Comparison of ENCODE assay signal across 27 mouse cellular contexts in genomic region chr5:144793374-144793773, GRCm38 (mm10). TPM values are rescaled to one million over a fixed set of nuclear protein-coding genes. Genes with fewer than 3 reads are reported as not detected.
DNase-seq lines count a peak whose midpoint lies in the region; ATAC-seq and TF ChIP-seq lines count a peak whose summit lies in the region.
"Had no signal": no experiment of that assay in that cellular context is flagged by ENCODE, and none has a peak within 500 bp of the region (broad histone marks: within the 10 kb centered on the region; RNA-seq: fewer than 3 reads in every experiment).

No protein-coding gene starts in this region.

- H3K27ac ChIP-seq in gastrocnemius, adult 2 months, result no peak overlapping the region
- H3K27ac ChIP-seq in layer of hippocampus, adult 2 months, result no peak overlapping the region
- H3K27ac ChIP-seq in midbrain, postnatal 0 days (ENCODE audit: low read depth, low read length), result no peak overlapping the region
- H3K27ac ChIP-seq in midbrain, embryonic 13.5 days, result no peak overlapping the region
- H3K27ac ChIP-seq: forebrain, embryonic 10.5 days; forebrain, embryonic 13.5 days; heart, embryonic 15.5 days; hindbrain, embryonic 12.5 days; hindbrain, embryonic 15.5 days had no signal

- ATAC-seq in midbrain, postnatal 0 days (ENCODE audit: low FRiP score), result no peak
- no peak for ATAC-seq in midbrain, embryonic 13.5 days
- ATAC-seq: forebrain, embryonic 13.5 days; forebrain, embryonic 16.5 days had no signal

- intact Hi-C loops in gastrocnemius, adult 2 months (cut with DNase I), result no loop called here
- intact Hi-C loops in heart, postnatal 10 days (cut with DNase I), result no loop called here

- no peak overlapping the region for H3K4me3 ChIP-seq in gastrocnemius, adult 2 months
- H3K4me3 ChIP-seq in layer of hippocampus, adult 2 months, result no peak overlapping the region
- no peak overlapping the region for H3K4me3 ChIP-seq in midbrain, postnatal 0 days (ENCODE audit: low read depth, low read length)
- H3K4me3 ChIP-seq in midbrain, embryonic 13.5 days (replicated peaks), result no peak overlapping the region
- H3K4me3 ChIP-seq: forebrain, embryonic 10.5 days; forebrain, embryonic 13.5 days; heart, embryonic 12.5 days; heart, embryonic 15.5 days; hindbrain, embryonic 12.5 days; hindbrain, embryonic 15.5 days had no signal

- H3K27me3 ChIP-seq in midbrain, postnatal 0 days (ENCODE audit: insufficient read depth, low read length), result no peaks in the 10 kb centered on the region
- H3K27me3 ChIP-seq in midbrain, embryonic 13.5 days, result no peaks in the 10 kb centered on the region
- H3K27me3 ChIP-seq: forebrain, embryonic 13.5 days; heart, embryonic 12.5 days; heart, embryonic 15.5 days; hindbrain, embryonic 12.5 days; hindbrain, embryonic 15.5 days had no signal

- 84% methylated on average over 5 of the region's 5 CpGs for WGBS in midbrain, postnatal 0 days
- WGBS in midbrain, embryonic 13.5 days, result 88% methylated on average over 5 of the region's 5 CpGs

- no peaks in the 10 kb centered on the region for H3K4me1 ChIP-seq in midbrain, postnatal 0 days (ENCODE audit: insufficient read depth, low read length)
- no peaks in the 10 kb centered on the region for H3K4me1 ChIP-seq in midbrain, embryonic 13.5 days (replicated peaks)
- H3K4me1 ChIP-seq: forebrain, embryonic 10.5 days; forebrain, embryonic 13.5 days; heart, embryonic 12.5 days; heart, embryonic 15.5 days; hindbrain, embryonic 12.5 days; hindbrain, embryonic 15.5 days had no signal

- H3K36me3 ChIP-seq in midbrain, postnatal 0 days (ENCODE audit: insufficient read depth, low read length), result peaks cover 80% of the 10 kb centered on the region
- H3K36me3 ChIP-seq in midbrain, embryonic 13.5 days, result peaks cover 100% of the 10 kb centered on the region

- peak; percentile 12; the same call in 1 of the 2 replicates for TF ChIP-seq CTCF in gastrocnemius, adult 2 months (IDR thresholded peaks at IDR 0.05)
- peak; percentile 57 for TF ChIP-seq CTCF in layer of hippocampus, adult 2 months (conservative IDR thresholded peaks at IDR 0.05)
- TF ChIP-seq CTCF in midbrain, postnatal 0 days (IDR thresholded peaks at IDR 0.05), result peak; percentile 45

- no peak overlapping the region for H3K9ac ChIP-seq in midbrain, postnatal 0 days (replicated peaks; ENCODE audit: low read length, poor library complexity, severe bottlenecking)
- H3K9ac ChIP-seq in midbrain, embryonic 13.5 days (replicated peaks), result no peak overlapping the region
- H3K9ac ChIP-seq: forebrain, embryonic 13.5 days; heart, embryonic 12.5 days; heart, embryonic 15.5 days; hindbrain, embryonic 12.5 days; hindbrain, embryonic 15.5 days had no signal

- H3K4me2 ChIP-seq in midbrain, postnatal 0 days (ENCODE audit: low read depth, low read length, poor library complexity, severe bottlenecking), result no peak overlapping the region
- H3K4me2 ChIP-seq in midbrain, embryonic 13.5 days (replicated peaks), result no peak overlapping the region
- H3K4me2 ChIP-seq: forebrain, embryonic 13.5 days; heart, embryonic 12.5 days; heart, embryonic 15.5 days; hindbrain, embryonic 12.5 days; hindbrain, embryonic 15.5 days had no signal

- no peaks in the 10 kb centered on the region for H3K9me3 ChIP-seq in midbrain, postnatal 0 days (ENCODE audit: low read length)
- H3K9me3 ChIP-seq in midbrain, embryonic 13.5 days, result no peaks in the 10 kb centered on the region
- H3K9me3 ChIP-seq: forebrain, embryonic 10.5 days; forebrain, embryonic 13.5 days; G1E; heart, embryonic 12.5 days; heart, embryonic 15.5 days; hindbrain, embryonic 12.5 days; hindbrain, embryonic 15.5 days had no signal

- DNase-seq in gastrocnemius, adult 2 months, result no peak
- no peak for DNase-seq in gastrocnemius, postnatal 10 days
- no peak for DNase-seq in layer of hippocampus, adult 2 months (ENCODE audit: low spot score in 2 of 2)
- no peak for DNase-seq in layer of hippocampus, adult 18-20 months (ENCODE audit: low spot score in 2 of 2)
- DNase-seq in midbrain, postnatal 0 days (ENCODE audit: low spot score), result no peak
- no peak for DNase-seq in heart, postnatal 10 days
- no peak for DNase-seq in heart, postnatal 4 days
- DNase-seq: adrenal gland, adult 2 months; adrenal gland, postnatal 14 days; cerebellum, adult 11 months; cerebellum, adult 8-10 months; cerebellum, postnatal 10 days; cerebellum, postnatal 36 days; gastrocnemius, postnatal 25 days; heart, adult 18-20 months; heart, postnatal 14 days had no signal

RNA-seq across cellular contexts. Expression of gene Trrap, which starts 25.8 kb away (rescaled TPM):
- total RNA-seq in gastrocnemius, adult 2 months (2021), result 10 to 100 TPM; 24.0 to 28.5 TPM
- 10 to 100 TPM; 42.3 to 59.6 TPM for total RNA-seq in gastrocnemius, postnatal 10 days (2021)
- total RNA-seq in layer of hippocampus, adult 2 months (2021), result 100 to 1,000 TPM; 175 to 189 TPM
- 100 to 1,000 TPM; 156 TPM for total RNA-seq in layer of hippocampus, adult 18-20 months (2021)
- total RNA-seq in midbrain, postnatal 0 days (2014; rRNA removed), result 136 and 166 TPM in 2 replicates
- 53.2 and 66.8 TPM in 2 replicates for polyA plus RNA-seq in midbrain, postnatal 0 days (2015; fragmentation: Nextera tagmentation; extraction: Ambion mirVana)
- 84.6 and 94.4 TPM in 2 replicates for polyA plus RNA-seq in midbrain, embryonic 13.5 days (2015; fragmentation: Nextera tagmentation; extraction: Ambion mirVana)
- 10 to 100 TPM; 68.1 to 68.3 TPM for total RNA-seq in heart, postnatal 10 days (2021)
- 10 to 100 TPM; 84.6 to 88.5 TPM for total RNA-seq in heart, postnatal 4 days (2021)

RNA-seq across cellular contexts. Expression of gene Tmem130, which starts 31.8 kb away (rescaled TPM):
- not detected for total RNA-seq in gastrocnemius, adult 2 months (2021)
- total RNA-seq in gastrocnemius, postnatal 10 days (2021), result under 1 TPM; 0.14 to 0.45 TPM
- total RNA-seq in layer of hippocampus, adult 2 months (2021), result 100 to 1,000 TPM; 126 to 132 TPM
- 100 to 1,000 TPM; 138 to 156 TPM for total RNA-seq in layer of hippocampus, adult 18-20 months (2021)
- total RNA-seq in midbrain, postnatal 0 days (2014; rRNA removed), result 375 and 444 TPM in 2 replicates
- 603 and 636 TPM in 2 replicates for polyA plus RNA-seq in midbrain, postnatal 0 days (2015; fragmentation: Nextera tagmentation; extraction: Ambion mirVana)
- polyA plus RNA-seq in midbrain, embryonic 13.5 days (2015; fragmentation: Nextera tagmentation; extraction: Ambion mirVana), result 202 and 235 TPM in 2 replicates
- total RNA-seq in heart, postnatal 10 days (2021), result under 1 TPM; 0.22 to 0.60 TPM
- total RNA-seq in heart, postnatal 4 days (2021), result under 1 TPM; 0.86 TPM
- total RNA-seq: G1E; gastrocnemius, adult 18-20 months; gastrocnemius, postnatal 25 days; hematopoietic stem cell, adult 5-6 weeks had no signal

Comparison
In these comparisons a context has a peak if more than half of its experiments do, and no peak if none do; other contexts are left out.
1. RNA of gene Tmem130, which starts 31.8 kb away (total RNA-seq): 375 to 444 TPM in midbrain, postnatal 0 days, 138 to 156 TPM in layer of hippocampus, adult 18-20 months and 126 to 132 TPM in layer of hippocampus, adult 2 months; 0.86 TPM in heart, postnatal 4 days, 0.22 to 0.60 TPM in heart, postnatal 10 days, 0.14 to 0.45 TPM in gastrocnemius, postnatal 10 days and not detected in gastrocnemius, adult 2 months; every median in the first group is over 10 times any median in the second.
2. Peak in every context shown above with its lines, with median percentiles within 50 percentile points of each other: CTCF ChIP-seq.